Mouse (Mus musculus) adrenal gland, adult 8-10 months (tissue): ENCODE measurements around the gene Mrpl52. TPM values are rescaled to one million over a fixed set of nuclear protein-coding genes. Genes with fewer than 3 reads are reported as not detected.

Experiments used
- DNase-seq: peaks from one replicate; pipeline ENCODE4 v3.0.0; 2022
- total RNA-seq, 4 experiments: library from RNA; stranded (reverse); gene quantifications; 2 replicates each; pipeline ENCODE4 v1.2.4; 2022

The Mrpl52 gene
- 100 to 1,000 TPM; 179 to 219 (median 209) TPM for total RNA-seq

DNA sequence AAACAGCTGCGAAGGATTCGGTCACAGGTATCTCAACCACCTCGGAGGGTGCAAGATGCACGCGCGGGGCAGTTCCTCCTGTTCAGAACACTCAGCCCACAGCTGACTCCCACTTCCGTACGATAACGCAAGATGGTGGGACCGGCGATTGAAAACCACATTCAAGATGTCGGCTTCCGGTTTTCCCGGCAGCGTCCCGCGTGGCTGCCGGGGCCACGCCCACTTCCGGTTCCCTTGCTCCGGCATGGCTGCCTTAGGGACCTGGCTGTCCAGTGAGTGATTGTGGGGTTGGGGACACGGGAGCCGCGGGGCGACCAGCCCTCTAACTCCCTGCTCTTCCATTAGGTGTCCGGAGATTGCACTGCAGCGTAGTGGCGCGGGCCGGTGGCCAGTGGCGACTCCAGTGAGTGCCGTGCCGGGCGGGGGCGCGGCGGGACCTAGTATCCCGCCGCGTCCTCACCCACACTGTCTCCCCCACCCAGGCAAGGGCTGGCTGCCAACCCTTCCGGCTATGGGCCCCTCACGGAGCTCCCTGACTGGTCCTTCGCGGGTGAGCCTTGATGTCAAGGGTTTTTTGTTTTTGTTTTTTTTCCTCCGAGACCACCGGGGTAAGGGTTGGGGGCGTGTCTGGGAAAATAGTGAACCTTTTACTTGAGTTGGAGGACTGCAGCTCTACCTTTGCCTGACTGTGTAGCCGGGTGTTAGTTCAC lies at the start of gene Mrpl52:
Gene Mrpl52, plus strand, starts transcription at position 221 of the 710 bp plus-strand sequence.
- peak; percentile 90 for DNase-seq

- no peak for DNase-seq
These were observed 49.5 kb upstream of the Mrpl52 start for GRCm38 (mm10) chr14:54377166-54377565.

- no peak for DNase-seq
These were observed 47.1 kb upstream of the Mrpl52 start for GRCm38 (mm10) chr14:54379571-54379970.

GRCm38 (mm10) chr14:54380616-54381015 lies 46.1 kb upstream of the Mrpl52 start:
- no peak for DNase-seq

DNA sequence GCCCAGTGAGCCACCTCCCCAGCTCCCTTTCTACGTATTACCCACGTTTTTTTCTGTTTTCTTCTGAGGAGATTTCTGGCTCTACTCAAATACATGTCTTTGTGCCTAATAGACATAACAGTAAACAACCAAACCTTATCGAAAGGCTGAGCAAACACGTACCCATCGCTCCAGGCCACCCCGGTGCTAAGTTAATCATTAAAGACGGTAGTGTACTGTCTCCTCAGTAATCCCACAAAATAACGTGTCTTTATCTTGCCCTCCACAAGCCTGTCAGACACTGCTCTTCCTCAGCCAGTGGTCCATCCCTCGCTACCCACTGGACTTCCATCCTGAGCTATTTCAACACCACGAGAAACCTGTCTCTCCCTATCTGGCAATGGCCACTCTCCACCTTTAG lies 44.9 kb upstream of the Mrpl52 start:
- no peak for DNase-seq

- DNase-seq = no peak
These were observed 44.1 kb upstream of the Mrpl52 start for GRCm38 (mm10) chr14:54382641-54383040.

- DNase-seq = no peak
These were observed 43.3 kb upstream of the Mrpl52 start for GRCm38 (mm10) chr14:54383355-54383771.

DNA sequence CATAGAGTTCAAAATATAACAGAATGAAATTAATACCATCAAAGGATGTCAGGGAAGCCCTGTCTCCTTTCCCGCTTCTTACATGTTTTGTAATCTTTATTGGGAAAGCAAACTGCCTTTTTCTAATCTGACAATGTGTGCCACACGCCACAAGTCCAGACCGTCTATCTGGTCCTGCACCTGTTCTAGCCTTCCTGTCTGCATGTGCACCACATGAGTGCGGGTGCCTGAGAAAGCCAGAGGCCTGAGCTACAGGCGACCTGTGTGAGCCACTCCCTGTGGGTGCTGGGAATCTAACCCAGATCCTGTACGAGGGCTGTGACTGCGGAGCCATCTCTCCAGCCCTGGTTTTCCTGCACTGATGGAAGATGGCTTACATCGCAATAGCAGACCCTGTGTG lies 42.3 kb upstream of the Mrpl52 start:
- DNase-seq = no peak

DNA sequence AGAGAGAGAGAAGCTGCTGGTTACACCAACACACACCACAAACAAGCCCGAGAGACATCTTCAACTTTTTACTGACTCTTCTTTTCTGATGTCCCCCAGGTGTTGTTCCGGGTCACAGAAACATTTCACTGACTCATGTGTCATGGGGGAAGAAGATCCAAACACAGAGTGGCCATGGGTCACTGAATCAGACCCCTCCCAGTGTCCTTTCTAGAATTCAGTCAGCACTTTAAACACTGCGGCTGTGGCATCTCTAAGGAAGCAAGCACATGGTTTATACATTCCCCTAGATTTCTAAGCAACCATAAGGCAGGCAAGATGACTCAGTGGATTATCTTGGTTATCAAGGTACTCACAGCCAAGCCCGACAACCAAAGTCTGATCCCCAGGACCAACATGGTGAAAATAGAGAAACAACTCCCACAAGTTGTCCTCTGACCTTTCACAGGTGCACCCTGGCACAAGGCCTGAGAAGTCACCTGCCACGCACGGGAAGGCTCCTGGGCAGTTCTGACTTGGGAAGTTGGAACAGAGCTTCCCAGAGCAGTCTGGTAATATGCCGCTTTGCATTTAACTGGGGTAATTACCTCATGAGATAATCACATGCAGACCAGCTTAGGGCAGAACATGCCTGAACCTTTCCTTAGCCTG lies 40.6 kb upstream of the Mrpl52 start:
- no peak for DNase-seq

GRCm38 (mm10) chr14:54387546-54387945 lies 39.2 kb upstream of the Mrpl52 start:
- DNase-seq = no peak

DNA sequence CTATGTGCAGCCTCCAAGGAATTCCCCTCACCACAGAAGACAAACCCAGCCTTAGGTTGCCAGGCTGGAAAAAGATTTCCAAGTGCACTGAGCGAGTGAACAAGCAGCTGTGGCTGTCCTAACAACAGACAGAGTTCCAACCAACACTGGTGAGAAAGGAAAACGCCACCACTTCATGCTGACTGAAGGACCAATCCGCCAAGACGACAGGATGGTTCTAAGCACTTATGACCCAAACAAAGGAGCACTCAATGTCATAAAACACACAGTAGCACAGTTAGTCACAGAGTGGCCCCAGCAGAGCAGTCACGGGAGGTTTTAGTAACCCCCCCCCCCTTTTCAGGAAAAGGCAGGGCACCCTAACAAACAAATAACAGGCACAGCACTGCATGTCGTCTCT lies 35.9 kb upstream of the Mrpl52 start:
- no peak for DNase-seq

- DNase-seq = no peak
These were observed 32.9 kb upstream of the Mrpl52 start for GRCm38 (mm10) chr14:54393794-54394193.

GRCm38 (mm10) chr14:54394309-54394708 lies 32.4 kb upstream of the Mrpl52 start:
- no peak for DNase-seq

- DNase-seq = no peak
These were observed 30.0 kb upstream of the Mrpl52 start for GRCm38 (mm10) chr14:54396685-54397084.

- DNase-seq = no peak
These were observed 28.7 kb upstream of the Mrpl52 start for GRCm38 (mm10) chr14:54397872-54398527.

DNA sequence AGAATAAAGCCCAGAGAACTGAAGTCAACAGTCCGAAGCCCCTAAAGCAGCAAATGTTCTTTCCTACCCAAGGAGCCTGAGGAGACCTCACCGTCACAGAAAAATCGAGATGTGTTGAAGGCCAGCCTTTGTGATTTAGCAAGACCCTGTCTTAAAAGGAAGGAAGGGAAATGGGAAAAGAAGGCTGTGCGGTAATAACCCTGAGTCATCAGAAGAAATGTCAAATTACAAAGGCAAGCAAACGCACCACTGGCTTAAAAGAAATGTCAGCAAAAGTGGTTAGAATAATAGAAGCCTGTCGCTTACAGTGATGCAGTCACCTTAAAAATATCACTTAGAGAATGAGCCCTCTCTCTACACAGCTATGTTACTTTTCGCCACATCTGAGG lies 28.2 kb upstream of the Mrpl52 start:
- DNase-seq = no peak

DNA sequence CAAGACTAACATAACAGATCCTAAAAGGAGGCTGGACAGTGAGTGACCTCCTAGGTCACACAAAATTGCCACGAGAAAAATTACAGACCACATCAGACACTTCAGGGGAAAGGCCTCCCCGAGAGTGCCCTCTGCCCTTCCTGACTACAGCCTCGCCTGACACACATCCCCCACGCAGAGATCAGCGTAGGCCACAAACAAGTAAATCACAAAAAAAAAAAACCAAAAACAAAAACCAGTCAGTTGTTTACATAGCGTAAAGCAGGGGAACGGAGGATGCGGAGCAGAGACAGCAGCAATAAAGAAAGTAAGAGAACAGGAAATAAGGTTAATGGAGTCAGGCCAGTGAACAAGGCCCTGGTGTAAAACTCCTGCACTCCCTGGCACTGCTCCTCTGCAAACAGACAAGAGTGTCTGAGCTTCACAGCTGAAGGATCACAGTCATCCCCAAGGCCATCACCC lies 27.8 kb upstream of the Mrpl52 start:
- no peak for DNase-seq

DNA sequence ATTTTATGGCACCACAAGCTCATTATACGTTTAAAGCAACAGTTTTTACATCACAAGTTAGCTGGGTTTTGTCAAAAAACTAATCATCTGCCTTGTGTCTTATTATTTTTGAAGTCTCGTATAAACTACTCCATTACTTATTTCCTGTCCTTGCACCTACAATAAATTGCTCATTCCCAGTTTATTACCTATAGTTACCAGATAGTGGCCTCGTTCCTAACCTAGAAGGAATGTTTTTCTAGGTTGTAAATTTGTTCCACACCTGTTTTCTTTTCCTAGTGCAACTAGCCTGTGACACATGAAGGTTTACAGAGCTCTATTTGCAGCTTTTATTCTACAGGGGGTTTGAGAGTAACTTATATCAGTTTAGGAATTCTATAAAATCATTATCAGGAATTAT lies 25.0 kb upstream of the Mrpl52 start:
- no peak for DNase-seq

GRCm38 (mm10) chr14:54408336-54409056 lies 18.2 kb upstream of the Mrpl52 start:
- no peak for DNase-seq

GRCm38 (mm10) chr14:54409057-54409645 lies 17.6 kb upstream of the Mrpl52 start:
- DNase-seq = no peak

- DNase-seq = no peak
These were observed 16.5 kb upstream of the Mrpl52 start for GRCm38 (mm10) chr14:54409980-54410810.
